Mouse (Mus musculus): ENCODE data around the gene Grik3. TPM values are rescaled to one million over a fixed set of nuclear protein-coding genes. Genes with fewer than 3 reads are reported as not detected.

Gene Grik3
- total RNA-seq, 1 experiment: 9.8 TPM

DNA sequence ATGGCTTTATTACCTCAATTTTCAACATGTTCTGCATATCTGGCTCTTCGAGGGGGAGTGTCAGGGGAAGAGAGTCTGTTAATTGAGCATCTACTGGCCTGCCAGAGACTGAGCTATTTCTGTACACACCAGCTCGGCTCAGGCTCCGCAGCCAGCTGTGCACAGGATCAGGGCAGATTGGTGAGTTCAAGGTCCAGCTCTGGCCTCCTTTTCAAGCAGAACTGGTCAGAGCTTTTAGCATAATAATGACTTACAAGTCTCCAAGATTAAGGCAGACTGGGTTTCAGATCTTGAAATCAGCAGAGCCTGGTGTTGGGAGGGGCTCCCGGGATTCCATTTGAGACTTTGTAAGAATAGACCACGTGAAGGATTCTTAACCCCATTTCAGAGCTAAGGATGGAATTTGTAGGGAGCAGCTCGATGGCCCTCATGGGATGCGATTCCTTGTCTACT, 55.3 kb downstream of the Grik3 start:
- in situ Hi-C loops (cut with MboI; ENCODE audit: low sequenced_read_pairs in 2 of 2, unreplicated experiment in 2 of 2): no loop called here
- H3K4me1 ChIP-seq (ENCODE audit: control insufficient read depth in 2 of 2, insufficient read depth in 2 of 2, low read length in 2 of 2, poor library complexity in 1 of 2): peaks cover 12 to 39% of the 10 kb centered on the region in 2 experiments
- H3K9ac ChIP-seq (ENCODE audit: insufficient read depth, low read depth, low read length, poor library complexity, severe bottlenecking): no peak overlapping the region
- H3K9me3 ChIP-seq (ENCODE audit: control insufficient read depth, insufficient read depth, low read depth, low read length): no peaks in the 10 kb centered on the region
- TF ChIP-seq ZC3H11A (IDR thresholded peaks at IDR 0.05; ENCODE audit: borderline replicate concordance, low read depth, low read length) (no peak), HCFC1 (IDR thresholded peaks at IDR 0.05; ENCODE audit: borderline replicate concordance, insufficient read depth, low read length) (no peak), ZNF384 (IDR thresholded peaks at IDR 0.05; ENCODE audit: low read depth, low read length) (no peak), CHD2 (IDR thresholded peaks at IDR 0.05; ENCODE audit: low read depth, low read length) (no peak), MAFK (IDR thresholded peaks at IDR 0.05; ENCODE audit: insufficient read depth, low read depth, low read length) (no peak)
- no peak overlapping the region for H3K27ac ChIP-seq (ENCODE audit: insufficient read depth, low read depth, low read length, poor library complexity, severe bottlenecking)
- peak overlapping the region in 1 of 2 experiments; percentile 6; a peak in 1 of 4 replicates for H3K4me3 ChIP-seq (ENCODE audit: insufficient read depth in 1 of 2, low read depth in 1 of 2, low read length in 2 of 2, poor library complexity in 1 of 2, severe bottlenecking in 1 of 2)
- no peak for DNase-seq (ENCODE audit: low read depth, low spot score)
- H3K36me3 ChIP-seq (ENCODE audit: control insufficient read depth, insufficient read depth, low read length, poor library complexity, severe bottlenecking): 0 out of 2 replicates have a peak, but pooled peaks cover under 1% of the 10 kb centered on the region

DNA sequence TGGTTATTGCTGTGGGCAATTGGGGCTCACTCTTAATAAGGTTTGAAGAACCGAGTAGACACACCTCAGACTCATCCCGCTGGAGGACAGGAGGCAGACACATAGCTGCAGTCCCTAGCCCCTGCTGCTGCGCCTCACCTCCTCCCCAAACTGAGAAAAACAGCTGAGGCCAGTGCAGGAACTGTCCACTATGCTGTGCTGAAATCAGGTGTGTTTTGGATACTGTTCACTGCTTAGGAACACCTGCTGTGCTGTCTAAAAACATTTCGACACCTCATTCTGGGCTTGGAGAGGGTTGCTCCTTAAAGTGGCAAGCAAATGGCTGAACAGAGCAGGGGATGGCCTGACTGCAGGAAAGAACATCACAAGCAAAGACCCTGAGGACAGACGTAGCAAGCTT, 57.7 kb downstream of the Grik3 start:
- TF ChIP-seq CHD2 (IDR thresholded peaks at IDR 0.05; ENCODE audit: low read depth, low read length): no peak
- TF ChIP-seq ZNF384 (IDR thresholded peaks at IDR 0.05; ENCODE audit: low read depth, low read length): no peak
- TF ChIP-seq ZC3H11A (IDR thresholded peaks at IDR 0.05; ENCODE audit: borderline replicate concordance, low read depth, low read length): no peak
- TF ChIP-seq MAFK (IDR thresholded peaks at IDR 0.05; ENCODE audit: insufficient read depth, low read depth, low read length): no peak
- no peak for TF ChIP-seq HCFC1 (IDR thresholded peaks at IDR 0.05; ENCODE audit: borderline replicate concordance, insufficient read depth, low read length)
- Histone ChIP-seq H3K4me3 (ENCODE audit: insufficient read depth in 1 of 2, low read depth in 1 of 2, low read length in 2 of 2, poor library complexity in 1 of 2, severe bottlenecking in 1 of 2) (no peak overlapping the region), H3K27ac (ENCODE audit: insufficient read depth, low read depth, low read length, poor library complexity, severe bottlenecking) (no peak overlapping the region), H3K36me3 (ENCODE audit: control insufficient read depth, insufficient read depth, low read length, poor library complexity, severe bottlenecking) (0 out of 2 replicates have a peak, but pooled peaks cover 2% of the 10 kb centered on the region), H3K9me3 (ENCODE audit: control insufficient read depth, insufficient read depth, low read depth, low read length) (no peaks in the 10 kb centered on the region), H3K9ac (ENCODE audit: insufficient read depth, low read depth, low read length, poor library complexity, severe bottlenecking) (no peak overlapping the region), H3K4me1 (ENCODE audit: control insufficient read depth in 2 of 2, insufficient read depth in 2 of 2, low read length in 2 of 2, poor library complexity in 1 of 2) (peaks cover 12 to 23% of the 10 kb centered on the region in 2 experiments)
- no peak for DNase-seq (ENCODE audit: low read depth, low spot score)
- in situ Hi-C loops (cut with MboI; ENCODE audit: low sequenced_read_pairs in 2 of 2, unreplicated experiment in 2 of 2): no loop called here

DNA sequence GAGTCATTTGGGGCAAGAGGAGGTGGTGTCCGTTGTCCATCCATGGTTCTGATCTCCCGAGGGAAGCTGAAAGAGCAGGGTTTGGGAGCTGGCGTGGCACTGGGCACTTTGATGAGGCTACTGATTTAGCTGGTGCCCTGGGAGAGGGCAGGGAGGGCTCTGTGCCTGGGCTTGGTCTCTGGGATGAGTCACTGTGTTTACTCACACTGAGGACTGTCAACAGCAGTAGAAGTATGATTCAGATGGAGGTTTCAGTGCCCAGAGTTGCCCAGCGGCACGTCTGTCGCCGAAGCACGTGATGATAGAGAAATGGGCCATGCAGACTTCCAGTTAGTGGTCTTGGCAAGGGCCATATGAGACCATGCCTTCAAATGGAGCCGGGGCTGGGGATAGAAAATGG, 63.3 kb downstream of the Grik3 start:
- DNase-seq (ENCODE audit: low read depth, low spot score): no peak
- no peaks in the 10 kb centered on the region for H3K9me3 ChIP-seq (ENCODE audit: control insufficient read depth, insufficient read depth, low read depth, low read length)
- no peak overlapping the region for H3K27ac ChIP-seq (ENCODE audit: insufficient read depth, low read depth, low read length, poor library complexity, severe bottlenecking)
- no peak overlapping the region for H3K9ac ChIP-seq (ENCODE audit: insufficient read depth, low read depth, low read length, poor library complexity, severe bottlenecking)
- H3K4me1 ChIP-seq (ENCODE audit: control insufficient read depth in 2 of 2, insufficient read depth in 2 of 2, low read length in 2 of 2, poor library complexity in 1 of 2): no peaks in the 10 kb centered on the region
- 0 out of 2 replicates have a peak, but pooled peaks cover 4% of the 10 kb centered on the region for H3K36me3 ChIP-seq (ENCODE audit: control insufficient read depth, insufficient read depth, low read length, poor library complexity, severe bottlenecking)
- H3K4me3 ChIP-seq (ENCODE audit: insufficient read depth in 1 of 2, low read depth in 1 of 2, low read length in 2 of 2, poor library complexity in 1 of 2, severe bottlenecking in 1 of 2): no peak overlapping the region
- in situ Hi-C loops (cut with MboI; ENCODE audit: low sequenced_read_pairs in 2 of 2, unreplicated experiment in 2 of 2): no loop called here
- no peak for TF ChIP-seq MAFK (IDR thresholded peaks at IDR 0.05; ENCODE audit: insufficient read depth, low read depth, low read length)
- TF ChIP-seq HCFC1 (IDR thresholded peaks at IDR 0.05; ENCODE audit: borderline replicate concordance, insufficient read depth, low read length): no peak
- no peak for TF ChIP-seq ZC3H11A (IDR thresholded peaks at IDR 0.05; ENCODE audit: borderline replicate concordance, low read depth, low read length)
- no peak for TF ChIP-seq CHD2 (IDR thresholded peaks at IDR 0.05; ENCODE audit: low read depth, low read length)
- no peak for TF ChIP-seq ZNF384 (IDR thresholded peaks at IDR 0.05; ENCODE audit: low read depth, low read length)

DNA sequence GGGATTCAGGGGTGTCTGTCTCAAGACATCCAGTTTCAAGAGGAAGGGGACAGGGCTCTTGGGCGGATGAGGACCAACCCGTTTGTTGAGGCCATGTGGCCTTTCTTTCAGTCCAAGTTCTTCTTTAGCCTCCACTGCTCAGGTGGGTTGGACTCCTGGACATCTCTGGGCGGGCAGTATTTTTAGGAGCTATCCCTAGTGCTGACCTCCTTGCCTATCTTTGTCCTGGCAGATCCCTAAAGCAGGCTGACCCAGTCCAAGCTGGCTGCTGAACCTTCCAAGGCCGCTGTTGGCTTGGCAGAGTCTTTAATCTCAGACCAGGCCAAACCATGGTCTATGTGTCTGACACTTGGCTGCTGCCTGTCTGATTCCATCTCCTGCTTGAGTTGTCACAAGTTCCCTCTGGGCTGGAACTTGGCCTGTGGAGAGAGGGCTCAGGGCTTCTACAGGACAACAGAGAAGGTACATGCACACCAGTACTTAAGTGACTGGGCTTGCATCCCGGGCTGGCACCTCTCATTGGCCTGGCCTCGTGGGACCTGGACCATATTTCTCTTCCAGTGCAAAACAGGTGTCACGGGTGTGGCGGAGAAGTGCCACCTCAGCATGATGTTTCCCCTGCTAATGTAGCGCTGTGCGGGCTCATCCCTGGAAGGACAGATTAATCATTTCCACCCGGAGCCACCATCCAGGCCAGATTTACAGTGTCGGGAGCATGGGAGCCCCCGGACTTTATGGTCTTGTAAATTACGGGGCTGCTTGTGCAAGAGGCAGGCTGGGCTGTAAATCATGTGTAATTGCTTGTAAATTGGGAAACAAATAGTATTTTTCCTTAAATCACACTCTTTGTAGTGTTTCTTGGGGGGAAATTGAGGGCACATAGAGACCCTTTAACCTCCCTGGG, 66.2 kb downstream of the Grik3 start:
- H3K27ac ChIP-seq (ENCODE audit: insufficient read depth, low read depth, low read length, poor library complexity, severe bottlenecking): no peak overlapping the region
- H3K9ac ChIP-seq (ENCODE audit: insufficient read depth, low read depth, low read length, poor library complexity, severe bottlenecking): no peak overlapping the region
- peaks cover 0 to 4% of the 10 kb centered on the region in 2 experiments; a peak in 1 of 4 replicates for H3K4me1 ChIP-seq (ENCODE audit: control insufficient read depth in 2 of 2, insufficient read depth in 2 of 2, low read length in 2 of 2, poor library complexity in 1 of 2)
- in situ Hi-C loops (cut with MboI; ENCODE audit: low sequenced_read_pairs in 2 of 2, unreplicated experiment in 2 of 2): no loop called here
- no peak overlapping the region for H3K4me3 ChIP-seq (ENCODE audit: insufficient read depth in 1 of 2, low read depth in 1 of 2, low read length in 2 of 2, poor library complexity in 1 of 2, severe bottlenecking in 1 of 2)
- no peak for DNase-seq (ENCODE audit: low read depth, low spot score)
- H3K9me3 ChIP-seq (ENCODE audit: control insufficient read depth, insufficient read depth, low read depth, low read length): no peaks in the 10 kb centered on the region
- TF ChIP-seq HCFC1 (IDR thresholded peaks at IDR 0.05; ENCODE audit: borderline replicate concordance, insufficient read depth, low read length) (no peak), ZC3H11A (IDR thresholded peaks at IDR 0.05; ENCODE audit: borderline replicate concordance, low read depth, low read length) (no peak), ZNF384 (IDR thresholded peaks at IDR 0.05; ENCODE audit: low read depth, low read length) (no peak), CHD2 (IDR thresholded peaks at IDR 0.05; ENCODE audit: low read depth, low read length) (no peak), MAFK (IDR thresholded peaks at IDR 0.05; ENCODE audit: insufficient read depth, low read depth, low read length) (no peak)
- peaks cover 2% of the 10 kb centered on the region; the same call in 1 of the 2 replicates for H3K36me3 ChIP-seq (ENCODE audit: control insufficient read depth, insufficient read depth, low read length, poor library complexity, severe bottlenecking)
